Comparison of ENCODE assay signal across 23 mouse cellular contexts in genomic region chr6:108236996-108237395, GRCm38 (mm10). TPM values are rescaled to one million over a fixed set of nuclear protein-coding genes. Genes with fewer than 3 reads are reported as not detected.
DNase-seq lines count a peak whose midpoint lies in the region; ATAC-seq and TF ChIP-seq lines count a peak whose summit lies in the region.
"Had no signal": no experiment of that assay in that cellular context is flagged by ENCODE, and none has a peak within 500 bp of the region (broad histone marks: within the 10 kb centered on the region; RNA-seq: fewer than 3 reads in every experiment).

No protein-coding gene starts in this region.

- H3K4me1 ChIP-seq in forebrain, embryonic 14.5 days (ENCODE audit: control insufficient read depth, insufficient read depth, low read length) = peaks cover 25% of the 10 kb centered on the region
- H3K4me1 ChIP-seq in forebrain, embryonic 11.5 days (replicated peaks; ENCODE audit: control insufficient read depth, insufficient read depth, low read length) = 0 out of 2 replicates have a peak, but pooled peaks cover 2% of the 10 kb centered on the region
- H3K4me1 ChIP-seq in heart, embryonic 15.5 days (replicated peaks) = peaks cover 58% of the 10 kb centered on the region
- H3K4me1 ChIP-seq in forebrain, embryonic 16.5 days (replicated peaks; ENCODE audit: control insufficient read depth, insufficient read depth, low read length) = peaks cover 39% of the 10 kb centered on the region

- no peak for ATAC-seq in forebrain, embryonic 14.5 days
- no peak for ATAC-seq in forebrain, embryonic 11.5 days (replicated peaks; ENCODE audit: low FRiP score)
- no peak for ATAC-seq in heart, embryonic 15.5 days (replicated peaks; ENCODE audit: insufficient number of reproducible peaks, insufficient read depth, low FRiP score, low read depth)
- no peak for ATAC-seq in forebrain, embryonic 16.5 days
- ATAC-seq: CD4-positive, CD25-positive, alpha-beta regulatory T cell, adult 4 months had no signal

- no peaks in the 10 kb centered on the region for H3K27me3 ChIP-seq in forebrain, embryonic 14.5 days (replicated peaks; ENCODE audit: control insufficient read depth, insufficient read depth, low read length)
- no peaks in the 10 kb centered on the region for H3K27me3 ChIP-seq in forebrain, embryonic 11.5 days (ENCODE audit: control insufficient read depth, insufficient read depth, low read length)
- no peaks in the 10 kb centered on the region for H3K27me3 ChIP-seq in heart, embryonic 15.5 days
- H3K27me3 ChIP-seq in forebrain, embryonic 16.5 days (replicated peaks; ENCODE audit: control insufficient read depth, insufficient read depth, low read length) = no peaks in the 10 kb centered on the region
- H3K27me3 ChIP-seq: embryonic facial prominence, embryonic 13.5 days; hindbrain, embryonic 12.5 days; limb, embryonic 15.5 days; stomach, embryonic 15.5 days had no signal

- no peak for TF ChIP-seq CTCF in left cerebral cortex, adult 2 months (IDR thresholded peaks at IDR 0.05)

- WGBS in forebrain, embryonic 14.5 days = 70% methylated on average over 8 of the region's 8 CpGs
- WGBS in forebrain, embryonic 11.5 days = 90% methylated on average over 8 of the region's 8 CpGs
- WGBS in heart, embryonic 15.5 days = 77% methylated on average over 8 of the region's 8 CpGs
- 45% methylated on average over 8 of the region's 8 CpGs for WGBS in forebrain, embryonic 16.5 days

- no peak overlapping the region for H3K9ac ChIP-seq in forebrain, embryonic 14.5 days (ENCODE audit: low read length)
- no peak overlapping the region for H3K9ac ChIP-seq in forebrain, embryonic 11.5 days (ENCODE audit: low read length)
- H3K9ac ChIP-seq in heart, embryonic 15.5 days = no peak overlapping the region
- H3K9ac ChIP-seq in forebrain, embryonic 16.5 days (replicated peaks; ENCODE audit: low read depth, low read length) = no peak overlapping the region
- H3K9ac ChIP-seq: embryonic facial prominence, embryonic 13.5 days; hindbrain, embryonic 12.5 days; limb, embryonic 15.5 days; liver, embryonic 14.5 days; stomach, embryonic 15.5 days had no signal

- no peaks in the 10 kb centered on the region for H3K36me3 ChIP-seq in forebrain, embryonic 14.5 days (ENCODE audit: control insufficient read depth, insufficient read depth, low read length)
- no peaks in the 10 kb centered on the region for H3K36me3 ChIP-seq in forebrain, embryonic 11.5 days (ENCODE audit: control insufficient read depth, insufficient read depth, low read length)
- H3K36me3 ChIP-seq in heart, embryonic 15.5 days = no peaks in the 10 kb centered on the region
- no peaks in the 10 kb centered on the region for H3K36me3 ChIP-seq in forebrain, embryonic 16.5 days (ENCODE audit: control insufficient read depth, insufficient read depth)
- H3K36me3 ChIP-seq: embryonic facial prominence, embryonic 13.5 days; hindbrain, embryonic 12.5 days; limb, embryonic 15.5 days; midbrain, embryonic 10.5 days; stomach, embryonic 15.5 days had no signal

- no peaks in the 10 kb centered on the region for H3K9me3 ChIP-seq in forebrain, embryonic 14.5 days (replicated peaks; ENCODE audit: control insufficient read depth, low read length)
- no peaks in the 10 kb centered on the region for H3K9me3 ChIP-seq in forebrain, embryonic 11.5 days (ENCODE audit: control insufficient read depth, low read length)
- H3K9me3 ChIP-seq in heart, embryonic 15.5 days (replicated peaks) = no peaks in the 10 kb centered on the region
- H3K9me3 ChIP-seq in forebrain, embryonic 16.5 days (ENCODE audit: control insufficient read depth, low read length) = no peaks in the 10 kb centered on the region
- H3K9me3 ChIP-seq: embryonic facial prominence, embryonic 13.5 days; hindbrain, embryonic 12.5 days; limb, embryonic 15.5 days; midbrain, embryonic 10.5 days; stomach, embryonic 15.5 days had no signal

- H3K4me3 ChIP-seq in forebrain, embryonic 14.5 days (ENCODE audit: low read depth, low read length) = no peak overlapping the region
- no peak overlapping the region for H3K4me3 ChIP-seq in forebrain, embryonic 11.5 days (ENCODE audit: low read depth, low read length)
- no peak overlapping the region for H3K4me3 ChIP-seq in heart, embryonic 15.5 days
- H3K4me3 ChIP-seq in left cerebral cortex, adult 2 months = no peak overlapping the region
- H3K4me3 ChIP-seq in forebrain, embryonic 16.5 days (replicated peaks; ENCODE audit: low read length) = no peak overlapping the region
- H3K4me3 ChIP-seq: embryonic facial prominence, embryonic 13.5 days; hindbrain, embryonic 12.5 days; limb, embryonic 15.5 days; midbrain, embryonic 10.5 days; myocyte; stomach, embryonic 15.5 days had no signal

- no peak for DNase-seq in forebrain, embryonic 14.5 days (ENCODE audit: low spot score)
- no peak for DNase-seq in forebrain, embryonic 11.5 days (ENCODE audit: low spot score)
- DNase-seq in heart, adult 8-10 months (ENCODE audit: low spot score) = no peak
- DNase-seq in left cerebral cortex, adult 2 months (ENCODE audit: extremely low spot score in 1 of 2, low spot score in 2 of 2) = no peak
- DNase-seq in left cerebral cortex, adult 9 months (ENCODE audit: low spot score in 2 of 2) = no peak
- DNase-seq in right cerebral cortex, adult 2 months (ENCODE audit: low spot score in 2 of 2) = no peak
- DNase-seq: adrenal gland, postnatal 25 days; cerebellum, adult 11 months; cerebellum, adult 9-11 months; gastrocnemius, postnatal 14 days; kidney, adult 18-20 months; lung, postnatal 10 days; thymus, postnatal 25 days had no signal

- H3K4me2 ChIP-seq in forebrain, embryonic 14.5 days (ENCODE audit: low read length) = no peak overlapping the region
- H3K4me2 ChIP-seq in forebrain, embryonic 11.5 days (ENCODE audit: low read depth, low read length, severe bottlenecking) = no peak overlapping the region
- no peak overlapping the region for H3K4me2 ChIP-seq in heart, embryonic 15.5 days
- H3K4me2 ChIP-seq in forebrain, embryonic 16.5 days (ENCODE audit: low read length) = peak overlapping the region; percentile 13; the same call in 1 of the 2 replicates
- H3K4me2 ChIP-seq: embryonic facial prominence, embryonic 13.5 days; hindbrain, embryonic 12.5 days; limb, embryonic 15.5 days had no signal

- intact Hi-C loops in left cerebral cortex, adult 2 months (cut with DNase I) = no loop called here

- H3K27ac ChIP-seq in forebrain, embryonic 14.5 days (ENCODE audit: low read depth, low read length) = peak overlapping the region; percentile 84
- H3K27ac ChIP-seq in forebrain, embryonic 11.5 days (ENCODE audit: low read depth, low read length) = no peak overlapping the region
- H3K27ac ChIP-seq in heart, embryonic 15.5 days = peak overlapping the region; percentile 25; the same call in 1 of the 2 replicates
- H3K27ac ChIP-seq in left cerebral cortex, adult 2 months = peak overlapping the region; percentile 40; the same call in 1 of the 2 replicates
- peak overlapping the region; percentile 92 for H3K27ac ChIP-seq in forebrain, embryonic 16.5 days (ENCODE audit: low read length)
- H3K27ac ChIP-seq: hindbrain, embryonic 12.5 days; limb, embryonic 15.5 days; liver, embryonic 14.5 days; midbrain, embryonic 10.5 days had no signal

RNA-seq across cellular contexts. Expression of gene Itpr1, which starts 24.1 kb away (rescaled TPM):
- 5.2 and 8.5 TPM in 2 replicates for polyA plus RNA-seq in forebrain, embryonic 14.5 days (2014; fragmentation: Nextera tagmentation; extraction: Ambion mirVana)
- 7.8 and 8.1 TPM in 2 replicates for polyA plus RNA-seq in forebrain, embryonic 11.5 days (2014; fragmentation: Nextera tagmentation; extraction: Ambion mirVana)
- 11.4 and 12.6 TPM in 2 replicates for polyA plus RNA-seq in heart, embryonic 15.5 days (2015; fragmentation: Nextera tagmentation; extraction: Ambion mirVana)
- total RNA-seq in heart, adult 8-10 months (2022) = 10 to 100 TPM; 33.9 to 36.9 (median 36.4) TPM
- 100 to 1,000 TPM; 459 to 480 TPM for total RNA-seq in left cerebral cortex, adult 2 months (2021)
- 15.0 and 18.2 TPM in 2 replicates for polyA plus RNA-seq in forebrain, embryonic 16.5 days (2015; fragmentation: Nextera tagmentation; extraction: Ambion mirVana)

RNA-seq across cellular contexts. Expression of gene Sumf1, which starts 51.6 kb away (rescaled TPM):
- 12.5 TPM in 2 replicates for polyA plus RNA-seq in forebrain, embryonic 14.5 days (2014; fragmentation: Nextera tagmentation; extraction: Ambion mirVana)
- polyA plus RNA-seq in forebrain, embryonic 11.5 days (2014; fragmentation: Nextera tagmentation; extraction: Ambion mirVana) = 15.0 and 17.4 TPM in 2 replicates
- 19.4 and 23.1 TPM in 2 replicates for polyA plus RNA-seq in heart, embryonic 15.5 days (2015; fragmentation: Nextera tagmentation; extraction: Ambion mirVana)
- total RNA-seq in heart, adult 8-10 months (2022) = 10 to 100 TPM; 11.5 to 13.4 (median 12.8) TPM
- total RNA-seq in left cerebral cortex, adult 2 months (2021) = 10 to 100 TPM; 22.4 to 24.1 TPM
- 11.7 and 12.0 TPM in 2 replicates for polyA plus RNA-seq in forebrain, embryonic 16.5 days (2015; fragmentation: Nextera tagmentation; extraction: Ambion mirVana)
